Comparison of ENCODE assay signal across 17 mouse cellular contexts in the genomic region with DNA sequence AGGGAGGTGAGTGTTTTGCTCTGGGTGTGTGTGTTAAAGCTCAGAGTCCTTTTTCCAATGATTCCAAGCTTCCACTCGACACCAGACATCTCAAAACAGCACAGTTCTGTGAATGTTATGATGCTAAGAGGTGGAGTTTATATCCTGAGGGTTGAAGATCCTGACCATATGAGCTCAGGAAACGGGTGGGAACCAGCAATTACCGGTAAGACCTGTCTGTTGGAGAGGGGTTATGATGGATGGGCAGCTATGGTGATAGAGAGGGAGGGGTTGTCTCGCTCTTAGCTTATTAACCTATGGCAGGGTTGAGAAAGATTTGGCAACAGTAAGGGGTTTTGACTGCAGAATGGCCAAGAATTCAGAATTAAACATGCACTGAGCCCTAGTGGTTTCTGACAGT. TPM values are rescaled to one million over a fixed set of nuclear protein-coding genes. Genes with fewer than 3 reads are reported as not detected.
DNase-seq lines count a peak whose midpoint lies in the region; ATAC-seq lines count a peak whose summit lies in the region.
"Had no signal": no experiment of that assay in that cellular context is flagged by ENCODE, and none has a peak within 500 bp of the region (broad histone marks: within the 10 kb centered on the region; RNA-seq: fewer than 3 reads in every experiment).

No protein-coding gene starts in this region.

- no peak for ATAC-seq in heart, embryonic 15.5 days (replicated peaks; ENCODE audit: insufficient number of reproducible peaks, insufficient read depth, low FRiP score, low read depth)
- ATAC-seq in kidney, embryonic 16.5 days (ENCODE audit: low FRiP score, low TSS enrichment), result no peak
- ATAC-seq in intestine, embryonic 15.5 days, result peak; percentile 45
- ATAC-seq: forebrain, embryonic 16.5 days had no signal

- H3K9me3 ChIP-seq in heart, embryonic 15.5 days (replicated peaks), result no peaks in the 10 kb centered on the region
- no peaks in the 10 kb centered on the region for H3K9me3 ChIP-seq in kidney, embryonic 16.5 days (ENCODE audit: low read length)
- no peaks in the 10 kb centered on the region for H3K9me3 ChIP-seq in intestine, embryonic 15.5 days
- H3K9me3 ChIP-seq: embryonic facial prominence, embryonic 13.5 days; forebrain, embryonic 12.5 days; heart, embryonic 13.5 days; hindbrain, embryonic 15.5 days had no signal

- H3K27ac ChIP-seq in heart, embryonic 15.5 days, result 0 out of 2 replicates have a peak overlapping the region, but pooled peaks have one; percentile 2
- H3K27ac ChIP-seq in kidney, embryonic 16.5 days (ENCODE audit: low read length), result peak overlapping the region; percentile 38; the same call in 1 of the 2 replicates
- no peak overlapping the region for H3K27ac ChIP-seq in intestine, embryonic 15.5 days
- H3K27ac ChIP-seq: embryonic facial prominence, embryonic 13.5 days; forebrain, embryonic 12.5 days; hindbrain, embryonic 15.5 days had no signal

- no peak overlapping the region for H3K9ac ChIP-seq in heart, embryonic 15.5 days
- H3K9ac ChIP-seq in kidney, embryonic 16.5 days (replicated peaks; ENCODE audit: low read length), result no peak overlapping the region
- no peak overlapping the region for H3K9ac ChIP-seq in intestine, embryonic 15.5 days
- H3K9ac ChIP-seq: embryonic facial prominence, embryonic 13.5 days; forebrain, embryonic 12.5 days; heart, embryonic 13.5 days; hindbrain, embryonic 15.5 days had no signal

- no peaks in the 10 kb centered on the region for H3K27me3 ChIP-seq in heart, embryonic 15.5 days
- H3K27me3 ChIP-seq in kidney, embryonic 16.5 days (ENCODE audit: insufficient read depth, low read length), result no peaks in the 10 kb centered on the region
- H3K27me3 ChIP-seq in intestine, embryonic 15.5 days (replicated peaks), result no peaks in the 10 kb centered on the region
- H3K27me3 ChIP-seq: embryonic facial prominence, embryonic 13.5 days; forebrain, embryonic 12.5 days; heart, embryonic 13.5 days; hindbrain, embryonic 15.5 days had no signal

- H3K4me2 ChIP-seq in heart, embryonic 15.5 days, result no peak overlapping the region
- H3K4me2 ChIP-seq in kidney, embryonic 16.5 days (replicated peaks; ENCODE audit: low read depth, low read length), result no peak overlapping the region
- H3K4me2 ChIP-seq in intestine, embryonic 15.5 days (replicated peaks), result no peak overlapping the region
- H3K4me2 ChIP-seq: embryonic facial prominence, embryonic 13.5 days; forebrain, embryonic 12.5 days; heart, embryonic 13.5 days; hindbrain, embryonic 15.5 days had no signal

- no peak overlapping the region for H3K4me3 ChIP-seq in heart, embryonic 15.5 days
- no peak overlapping the region for H3K4me3 ChIP-seq in kidney, embryonic 16.5 days (ENCODE audit: low read length)
- no peak overlapping the region for H3K4me3 ChIP-seq in intestine, embryonic 15.5 days (replicated peaks)
- H3K4me3 ChIP-seq: embryonic facial prominence, embryonic 13.5 days; forebrain, embryonic 12.5 days; heart, embryonic 13.5 days; hindbrain, embryonic 15.5 days had no signal

- WGBS in heart, embryonic 15.5 days, result 56% methylated on average over 4 of the region's 4 CpGs
- whole genome bisulfite sequencing in kidney, embryonic 16.5 days, result 59% methylated on average over 4 of the region's 4 CpGs
- WGBS in intestine, embryonic 15.5 days, result 35% methylated on average over 4 of the region's 4 CpGs

- no peaks in the 10 kb centered on the region for H3K36me3 ChIP-seq in heart, embryonic 15.5 days
- 0 out of 2 replicates have a peak, but pooled peaks cover 7% of the 10 kb centered on the region for H3K36me3 ChIP-seq in kidney, embryonic 16.5 days (ENCODE audit: insufficient read depth, low read length)
- H3K36me3 ChIP-seq in intestine, embryonic 15.5 days, result no peaks in the 10 kb centered on the region
- H3K36me3 ChIP-seq: embryonic facial prominence, embryonic 13.5 days; forebrain, embryonic 12.5 days; heart, embryonic 13.5 days; hindbrain, embryonic 15.5 days had no signal

- peaks cover 6% of the 10 kb centered on the region; the same call in 1 of the 2 replicates for H3K4me1 ChIP-seq in heart, embryonic 15.5 days (replicated peaks)
- H3K4me1 ChIP-seq in kidney, embryonic 16.5 days (ENCODE audit: insufficient read depth, low read length), result no peaks in the 10 kb centered on the region
- no peaks in the 10 kb centered on the region for H3K4me1 ChIP-seq in intestine, embryonic 15.5 days (replicated peaks)
- H3K4me1 ChIP-seq: embryonic facial prominence, embryonic 13.5 days; forebrain, embryonic 12.5 days; hindbrain, embryonic 15.5 days had no signal

- no peak for DNase-seq in heart, postnatal 4 days
- no peak for DNase-seq in kidney, postnatal 25 days
- DNase-seq in right cerebral cortex, adult 2 months (ENCODE audit: low spot score in 2 of 2), result no peak
- no peak for DNase-seq in thymus, postnatal 4 days
- DNase-seq: adrenal gland, postnatal 10 days; cerebellum, adult 11-12 months; cerebellum, adult 9-10 months; cerebellum, postnatal 25 days; gastrocnemius, postnatal 36 days had no signal

RNA-seq across cellular contexts. Expression of a gene that starts 58.1 kb away (rescaled TPM):
- polyA plus RNA-seq in heart, embryonic 15.5 days (2015; fragmentation: Nextera tagmentation; extraction: Ambion mirVana), result 38.3 and 44.7 TPM in 2 replicates
- total RNA-seq in heart, postnatal 4 days (2021), result 10 to 100 TPM; 63.2 to 74.8 TPM
- 41.5 and 49.3 TPM in 2 replicates for polyA plus RNA-seq in kidney, embryonic 16.5 days (2015; fragmentation: Nextera tagmentation; extraction: Ambion mirVana)
- polyA plus RNA-seq in intestine, embryonic 15.5 days (2015; fragmentation: Nextera tagmentation; extraction: Ambion mirVana), result 46.7 and 52.2 TPM in 2 replicates
